Mouse (Mus musculus): ENCODE results near the gene Foxa2. TPM values are rescaled to one million over a fixed set of nuclear protein-coding genes. Genes with fewer than 3 reads are reported as not detected.
A peak's percentile ranks its signal among the peaks of the same experiment; 100 is the strongest.

Foxa2 gene
- polyA plus RNA-seq, 1 experiment from 2014 or later: 3.1 TPM

DNA sequence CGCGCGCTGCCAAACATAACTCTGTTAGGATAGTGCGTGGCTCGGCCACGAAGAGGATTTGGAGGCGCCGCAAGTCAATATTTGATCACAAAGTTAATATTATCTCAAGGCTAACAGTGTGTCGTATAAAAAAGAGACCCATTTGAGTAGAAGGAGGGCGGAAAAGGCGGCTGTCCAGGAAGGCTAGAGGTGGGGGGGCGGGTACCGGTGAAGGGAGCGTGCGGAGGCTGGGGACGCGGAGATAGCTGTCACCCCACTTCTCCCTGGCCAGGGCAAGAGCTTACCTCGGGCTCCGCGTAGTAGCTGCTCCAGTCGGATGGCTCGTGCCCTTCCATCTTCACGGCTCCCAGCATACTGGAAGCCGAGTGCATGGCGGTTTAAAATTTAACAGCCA lies 1.2 kb downstream of the Foxa2 start:
- H3K9me3 ChIP-seq: no peaks in the 10 kb centered on the region
- H3K4me3 ChIP-seq: no peak overlapping the region
- peak overlapping the region; percentile 29; the same call in 1 of the 2 replicates for H3K9ac ChIP-seq
- H3K36me3 ChIP-seq: no peaks in the 10 kb centered on the region
- H3K27ac ChIP-seq: no peak overlapping the region
- H3K4me2 ChIP-seq (replicated peaks): peak overlapping the region; percentile 40
- no peak for ATAC-seq (ENCODE audit: low FRiP score, low read depth)
- WGBS: under 1% methylated on average over 25 of the region's 25 CpGs
- H3K4me1 ChIP-seq: no peaks in the 10 kb centered on the region
- peaks cover 100% of the 10 kb centered on the region for H3K27me3 ChIP-seq (replicated peaks)

DNA sequence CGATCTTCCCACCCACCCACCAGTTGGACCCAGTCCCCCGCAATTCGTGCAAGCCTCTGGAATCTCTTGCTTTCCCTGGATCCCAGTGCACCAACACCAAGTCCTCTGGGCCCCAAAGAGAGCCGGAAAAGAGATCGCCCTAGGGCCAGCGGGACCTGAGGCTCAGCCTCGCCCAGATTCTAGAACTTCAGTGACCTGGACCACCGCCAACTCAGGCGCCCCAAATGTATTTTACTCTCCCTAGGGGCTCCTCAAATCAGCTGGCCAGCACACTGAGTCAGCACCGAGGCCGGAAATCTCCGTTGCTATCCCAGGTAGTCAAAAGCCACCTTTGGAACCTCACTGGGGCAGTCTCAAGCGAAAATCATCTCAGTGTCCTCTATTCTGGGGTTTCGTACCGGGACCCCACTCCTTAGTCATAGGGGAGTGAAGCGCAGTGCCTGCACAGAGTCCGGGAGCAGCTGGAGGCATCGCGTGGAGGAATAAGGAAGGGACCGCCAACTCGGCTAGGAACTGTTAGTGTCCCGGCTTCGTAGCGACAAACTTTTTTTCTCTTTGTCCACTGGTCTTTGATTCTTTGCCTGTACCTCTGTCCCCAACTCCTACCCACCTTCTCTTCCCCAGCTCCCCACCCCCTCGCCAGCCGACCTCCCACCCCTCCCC lies 1.8 kb downstream of the Foxa2 start:
- Histone ChIP-seq H3K36me3 (no peaks in the 10 kb centered on the region), H3K4me1 (no peaks in the 10 kb centered on the region), H3K9me3 (no peaks in the 10 kb centered on the region), H3K4me3 (0 out of 2 replicates have a peak overlapping the region, but pooled peaks have one; percentile 22), H3K27ac (no peak overlapping the region), H3K27me3 (replicated peaks) (peaks cover 99% of the 10 kb centered on the region), H3K4me2 (replicated peaks) (no peak overlapping the region; the same call in 1 of the 2 replicates), H3K9ac (no peak overlapping the region)
- under 1% methylated on average over 26 of the region's 26 CpGs for WGBS
- ATAC-seq (ENCODE audit: low FRiP score, low read depth): no peak

DNA sequence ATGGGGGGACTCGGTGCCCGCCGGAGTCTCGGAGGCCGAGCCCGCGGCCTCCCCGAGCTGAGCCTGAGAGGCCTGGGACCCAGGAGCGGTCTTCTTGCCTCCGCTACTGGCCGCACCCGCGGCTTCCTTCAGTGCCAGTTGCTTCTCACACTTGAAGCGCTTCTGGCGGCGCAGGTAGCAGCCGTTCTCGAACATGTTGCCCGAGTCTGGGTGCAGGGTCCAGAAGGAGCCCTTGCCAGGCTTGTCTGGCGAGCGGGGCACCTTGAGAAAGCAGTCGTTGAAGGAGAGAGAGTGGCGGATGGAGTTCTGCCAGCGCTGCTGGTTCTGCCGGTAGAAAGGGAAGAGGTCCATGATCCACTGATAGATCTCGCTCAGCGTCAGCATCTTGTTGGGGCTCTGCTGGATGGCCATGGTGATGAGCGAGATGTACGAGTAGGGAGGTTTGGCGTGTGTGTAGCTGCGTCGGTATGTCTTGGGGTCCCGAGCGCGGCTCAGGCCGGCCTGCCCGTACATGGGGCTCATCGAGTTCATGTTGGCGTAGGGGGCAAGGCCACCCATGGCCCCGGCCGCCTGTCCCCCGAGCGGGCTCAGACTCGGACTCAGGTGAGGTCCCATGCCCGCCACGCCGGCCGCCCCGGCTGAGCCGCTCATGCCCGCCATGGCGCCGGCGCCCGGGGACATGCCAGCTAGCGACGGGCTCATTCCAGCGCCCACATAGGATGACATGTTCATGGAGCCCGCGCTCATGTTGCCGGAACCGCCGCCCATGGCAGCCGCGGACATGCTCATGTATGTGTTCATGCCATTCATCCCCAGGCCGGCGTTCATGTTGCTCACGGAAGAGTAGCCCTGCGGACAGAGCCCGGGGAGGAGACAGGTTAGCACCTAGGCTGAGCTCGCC lies 2.5 kb downstream of the Foxa2 start:
- H3K27ac ChIP-seq: no peak overlapping the region
- H3K4me1 ChIP-seq: no peaks in the 10 kb centered on the region
- no peaks in the 10 kb centered on the region for H3K9me3 ChIP-seq
- no peak overlapping the region; the same call in none of the 2 replicates for H3K4me2 ChIP-seq (replicated peaks)
- under 1% methylated on average over 71 of the region's 71 CpGs for WGBS
- H3K36me3 ChIP-seq: no peaks in the 10 kb centered on the region
- peak overlapping the region; percentile 22 for H3K4me3 ChIP-seq
- 0 out of 2 replicates have a peak overlapping the region, but pooled peaks have one; percentile 5 for H3K9ac ChIP-seq
- H3K27me3 ChIP-seq (replicated peaks): peaks cover 99% of the 10 kb centered on the region
- no peak for ATAC-seq (ENCODE audit: low FRiP score, low read depth)

DNA sequence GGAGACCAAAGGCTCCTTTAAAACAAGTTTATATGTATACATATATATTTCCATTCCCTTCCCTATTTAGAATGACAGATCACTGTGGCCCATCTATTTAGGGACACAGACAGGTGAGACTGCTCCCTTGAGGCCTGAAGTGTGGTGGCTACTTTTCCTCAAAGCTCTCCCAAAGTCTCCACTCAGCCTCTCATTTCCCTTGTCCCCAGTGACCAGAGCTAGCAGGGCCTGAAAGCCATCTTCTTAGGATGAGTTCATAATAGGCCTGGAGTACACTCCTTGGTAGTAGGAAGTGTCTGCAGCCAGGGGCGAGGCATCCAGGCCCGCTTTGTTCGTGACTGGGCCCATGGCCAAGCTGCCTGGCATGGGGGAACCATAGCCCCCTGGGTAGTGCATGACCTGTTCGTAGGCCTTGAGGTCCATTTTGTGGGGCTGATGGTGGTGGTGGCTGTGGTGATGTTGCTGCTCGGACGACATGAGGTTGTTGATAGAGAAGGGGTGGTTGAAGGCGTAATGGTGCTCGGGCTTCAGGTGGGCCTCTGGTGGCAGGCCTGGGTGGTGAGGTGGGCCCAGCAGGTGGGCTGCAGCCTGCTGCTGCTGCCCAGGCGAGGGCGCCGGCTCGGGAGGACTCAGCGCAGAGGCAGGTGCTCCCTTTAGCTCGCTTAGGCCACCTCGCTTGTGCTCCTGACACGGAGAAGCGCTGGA lies 3.3 kb downstream of the Foxa2 start:
- ATAC-seq (ENCODE audit: low FRiP score, low read depth): no peak
- WGBS: 3% methylated on average over 17 of the region's 17 CpGs
- H3K4me1 ChIP-seq: no peaks in the 10 kb centered on the region
- H3K27ac ChIP-seq: no peak overlapping the region
- no peak overlapping the region for H3K9ac ChIP-seq
- H3K4me2 ChIP-seq (replicated peaks): no peak overlapping the region; the same call in 1 of the 2 replicates
- H3K9me3 ChIP-seq: no peaks in the 10 kb centered on the region
- H3K4me3 ChIP-seq: peak overlapping the region; percentile 15; the same call in 1 of the 2 replicates
- peaks cover 99% of the 10 kb centered on the region for H3K27me3 ChIP-seq (replicated peaks)
- H3K36me3 ChIP-seq: no peaks in the 10 kb centered on the region

DNA sequence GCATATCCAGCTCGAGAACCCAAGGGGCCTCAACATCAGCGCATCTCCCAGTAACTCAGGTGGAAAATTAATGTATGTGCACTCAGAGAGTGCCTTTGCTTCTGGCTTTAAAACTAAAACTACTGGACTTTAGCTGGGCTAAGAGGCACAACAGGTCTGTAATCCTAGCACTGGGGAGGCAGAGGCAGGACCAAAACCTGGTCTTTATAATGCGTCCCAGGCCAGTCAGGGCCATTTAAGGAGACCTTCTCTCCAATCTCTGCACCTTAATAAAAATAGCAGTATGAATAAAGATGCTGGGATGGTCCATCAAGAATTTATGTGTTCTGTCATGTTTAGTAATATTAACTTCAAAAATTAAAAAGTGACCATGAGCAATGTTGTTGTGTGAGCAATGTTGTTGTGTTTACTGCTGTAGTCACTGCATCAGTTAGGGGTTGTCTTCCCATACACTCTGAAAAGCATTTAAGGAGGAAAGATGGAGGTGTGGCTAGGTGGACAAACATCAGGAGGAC lies 4.6 kb downstream of the Foxa2 start:
- H3K36me3 ChIP-seq: no peaks in the 10 kb centered on the region
- H3K4me3 ChIP-seq: no peak overlapping the region
- no peak overlapping the region for H3K4me2 ChIP-seq (replicated peaks)
- ATAC-seq (ENCODE audit: low FRiP score, low read depth): no peak
- no peak overlapping the region for H3K9ac ChIP-seq
- no peaks in the 10 kb centered on the region for H3K4me1 ChIP-seq
- no peaks in the 10 kb centered on the region for H3K9me3 ChIP-seq
- H3K27ac ChIP-seq: no peak overlapping the region
- peaks cover 99% of the 10 kb centered on the region for H3K27me3 ChIP-seq (replicated peaks)
- 4% methylated on average over 3 of the region's 3 CpGs for WGBS

DNA sequence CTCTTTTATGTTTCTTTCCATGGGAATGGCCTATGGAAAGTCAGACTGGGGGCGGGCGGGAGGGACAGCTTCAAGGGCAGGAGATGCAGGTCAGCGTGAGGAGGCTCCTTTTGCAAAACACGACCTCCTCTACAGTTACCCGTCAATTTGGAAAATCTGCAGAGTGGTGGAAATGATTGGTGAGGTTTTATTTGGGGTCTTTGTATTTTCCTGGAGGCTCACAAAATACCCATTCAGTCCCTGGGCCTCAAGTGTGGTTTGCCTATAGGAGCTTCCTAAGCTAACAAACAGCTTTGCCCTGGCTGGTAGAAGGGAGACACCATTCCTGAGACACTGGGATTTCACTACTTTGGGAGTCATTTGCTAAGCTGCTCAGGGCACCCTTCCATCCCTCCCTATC lies 5.4 kb downstream of the Foxa2 start:
- Histone ChIP-seq H3K4me3 (no peak overlapping the region), H3K27me3 (replicated peaks) (peaks cover 99% of the 10 kb centered on the region), H3K4me2 (replicated peaks) (no peak overlapping the region), H3K4me1 (no peaks in the 10 kb centered on the region), H3K27ac (no peak overlapping the region), H3K9me3 (no peaks in the 10 kb centered on the region), H3K36me3 (no peaks in the 10 kb centered on the region), H3K9ac (no peak overlapping the region)
- no peak for ATAC-seq (ENCODE audit: low FRiP score, low read depth)
- WGBS: under 1% methylated on average over 5 of the region's 5 CpGs

DNA sequence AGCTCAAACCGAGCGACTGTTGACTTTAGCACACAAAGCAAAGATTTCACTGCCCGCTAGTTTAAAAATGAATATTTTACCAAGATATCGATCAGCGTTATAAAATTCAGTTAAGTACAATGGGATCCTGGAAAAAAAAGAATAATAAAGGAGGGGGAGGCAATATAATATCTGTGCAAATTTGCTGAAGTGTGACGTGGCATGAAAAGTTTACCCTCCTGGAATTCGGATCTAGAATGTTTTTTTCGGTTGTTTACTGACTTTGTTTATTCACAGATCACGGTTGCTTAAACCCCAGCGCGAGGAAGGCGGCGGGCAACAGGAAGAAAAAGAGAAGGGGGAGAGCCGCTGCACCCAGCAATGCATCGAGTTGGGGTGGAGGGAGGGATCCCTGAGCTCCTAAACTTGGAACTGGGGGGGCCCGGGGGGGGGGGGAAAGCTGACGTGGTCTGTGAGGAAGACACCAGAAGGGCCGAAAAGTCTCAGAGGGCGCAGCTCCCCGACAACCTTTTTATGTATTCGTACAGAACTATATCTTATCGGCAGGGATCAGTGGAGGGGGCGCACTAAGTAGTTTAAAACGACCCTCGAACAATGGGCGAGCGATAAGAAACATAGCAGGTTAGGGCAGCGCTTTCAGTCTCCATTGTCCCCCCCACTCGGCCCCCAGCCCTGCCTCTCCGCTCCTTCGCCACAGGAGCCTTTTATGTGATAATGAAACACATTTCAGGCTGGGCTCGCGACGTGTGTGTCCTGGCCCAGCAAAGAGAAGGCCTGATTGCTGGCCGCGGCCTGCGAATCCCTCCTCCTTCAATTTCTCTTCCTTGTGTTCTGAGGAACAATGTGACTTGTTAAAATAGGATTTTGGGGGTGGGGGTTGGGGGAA lies 6.3 kb downstream of the Foxa2 start:
- H3K4me3 ChIP-seq: no peak overlapping the region
- no peaks in the 10 kb centered on the region for H3K9me3 ChIP-seq
- no peak overlapping the region for H3K27ac ChIP-seq
- no peak overlapping the region for H3K9ac ChIP-seq
- WGBS: 1% methylated on average over 37 of the region's 37 CpGs
- H3K27me3 ChIP-seq (replicated peaks): peaks cover 99% of the 10 kb centered on the region
- 0 out of 2 replicates have a peak, but pooled peaks have one; percentile 31 for ATAC-seq (ENCODE audit: low FRiP score, low read depth)
- no peaks in the 10 kb centered on the region for H3K4me1 ChIP-seq
- H3K4me2 ChIP-seq (replicated peaks): no peak overlapping the region
- H3K36me3 ChIP-seq: no peaks in the 10 kb centered on the region

DNA sequence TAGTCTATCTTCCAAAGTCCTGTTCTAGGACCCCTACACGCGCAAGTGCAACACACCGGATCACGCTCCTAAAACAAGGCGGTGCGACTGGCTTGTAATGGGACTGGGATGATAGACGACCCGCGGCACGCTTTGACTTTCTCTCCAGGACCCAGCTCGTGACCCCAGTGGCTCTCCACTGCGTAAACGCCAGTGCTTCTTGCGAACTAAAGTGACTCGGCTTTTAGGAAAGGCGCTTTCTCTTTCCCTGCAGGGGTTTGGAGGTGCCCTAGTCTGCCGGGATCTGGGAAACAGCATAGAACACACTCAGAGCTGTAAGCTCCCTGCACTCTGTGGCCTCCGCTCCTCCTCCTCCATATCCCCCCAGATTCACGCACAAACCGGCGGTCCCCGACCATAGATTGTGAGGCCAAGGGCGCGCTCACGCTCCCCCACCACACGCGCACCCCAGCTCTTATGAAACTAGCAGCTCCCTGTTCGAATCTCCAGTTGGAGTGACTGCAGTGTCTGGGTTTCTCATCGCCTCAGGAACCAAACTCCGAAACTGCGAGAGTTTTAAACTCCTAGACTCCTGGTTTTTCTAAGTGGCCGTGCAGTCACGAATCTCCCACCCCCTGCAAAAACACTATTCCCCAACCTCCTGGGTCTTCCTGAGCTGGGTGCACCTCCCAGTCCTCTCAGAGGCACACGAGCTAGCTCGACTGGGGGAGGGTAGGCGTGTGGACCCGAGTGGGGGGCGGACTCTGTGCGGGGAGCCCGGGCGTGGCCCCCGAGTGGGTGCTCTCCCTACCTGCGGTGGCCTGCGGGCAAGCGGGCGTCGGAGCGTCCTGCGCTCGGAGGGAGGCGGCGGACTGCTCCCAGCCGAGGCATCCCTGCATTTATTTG lies 7.2 kb downstream of the Foxa2 start:
- Histone ChIP-seq H3K27me3 (replicated peaks) (peaks cover 99% of the 10 kb centered on the region), H3K4me3 (no peak overlapping the region), H3K4me2 (replicated peaks) (no peak overlapping the region), H3K4me1 (no peaks in the 10 kb centered on the region), H3K27ac (no peak overlapping the region), H3K36me3 (no peaks in the 10 kb centered on the region), H3K9me3 (no peaks in the 10 kb centered on the region), H3K9ac (no peak overlapping the region)
- ATAC-seq (ENCODE audit: low FRiP score, low read depth): no peak
- WGBS: under 1% methylated on average over 53 of the region's 53 CpGs

DNA sequence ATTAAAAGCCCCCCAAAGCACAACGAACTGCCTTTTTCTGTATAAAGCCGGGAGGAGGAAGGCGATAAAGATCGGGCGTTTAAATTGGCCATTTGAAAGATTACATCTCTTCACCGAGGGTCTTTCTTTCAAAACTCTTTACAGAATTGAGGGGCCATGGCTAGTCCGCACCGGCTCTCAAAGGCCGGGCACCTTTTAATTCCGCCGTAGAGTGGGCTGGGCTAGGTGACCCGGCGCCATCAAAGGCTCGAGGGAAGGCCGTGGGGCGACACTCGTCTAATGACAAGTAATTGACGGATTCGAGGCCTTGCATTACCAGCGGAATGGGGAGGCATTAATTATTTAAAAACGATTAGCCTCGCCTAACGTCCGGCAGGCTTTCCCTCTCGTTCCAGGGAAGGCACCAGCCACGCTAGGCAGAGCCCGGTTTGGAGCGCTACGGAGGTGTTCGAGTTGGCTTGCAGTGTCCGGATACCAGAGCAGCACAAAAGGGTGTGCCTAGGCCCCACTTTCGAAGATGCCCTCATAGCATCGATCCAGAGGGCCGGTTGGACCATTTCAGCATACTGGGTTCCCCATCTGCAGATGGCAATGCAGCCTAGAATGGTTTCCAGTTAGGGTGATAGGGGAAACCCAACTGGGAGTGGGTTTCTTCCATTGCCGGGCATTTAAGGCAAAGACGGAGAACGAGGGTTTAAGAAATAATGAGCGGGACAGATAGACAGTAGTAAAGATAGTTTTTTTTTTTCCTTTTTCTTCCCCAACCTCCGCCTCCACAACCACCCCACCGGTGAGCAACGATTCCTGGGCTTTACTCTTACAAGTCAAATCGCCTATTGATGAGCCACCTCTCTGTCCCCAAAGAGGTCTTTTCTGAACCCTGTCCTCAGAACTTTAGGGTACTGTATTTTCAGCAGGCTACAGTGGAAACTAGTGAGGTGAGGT lies 8.1 kb downstream of the Foxa2 start:
- Histone ChIP-seq H3K27me3 (replicated peaks) (peaks cover 98% of the 10 kb centered on the region), H3K4me1 (no peaks in the 10 kb centered on the region), H3K4me3 (no peak overlapping the region), H3K9me3 (no peaks in the 10 kb centered on the region), H3K27ac (no peak overlapping the region), H3K4me2 (replicated peaks) (no peak overlapping the region), H3K36me3 (no peaks in the 10 kb centered on the region), H3K9ac (no peak overlapping the region)
- whole genome bisulfite sequencing: under 1% methylated on average over 42 of the region's 42 CpGs
- no peak for ATAC-seq (ENCODE audit: low FRiP score, low read depth)

DNA sequence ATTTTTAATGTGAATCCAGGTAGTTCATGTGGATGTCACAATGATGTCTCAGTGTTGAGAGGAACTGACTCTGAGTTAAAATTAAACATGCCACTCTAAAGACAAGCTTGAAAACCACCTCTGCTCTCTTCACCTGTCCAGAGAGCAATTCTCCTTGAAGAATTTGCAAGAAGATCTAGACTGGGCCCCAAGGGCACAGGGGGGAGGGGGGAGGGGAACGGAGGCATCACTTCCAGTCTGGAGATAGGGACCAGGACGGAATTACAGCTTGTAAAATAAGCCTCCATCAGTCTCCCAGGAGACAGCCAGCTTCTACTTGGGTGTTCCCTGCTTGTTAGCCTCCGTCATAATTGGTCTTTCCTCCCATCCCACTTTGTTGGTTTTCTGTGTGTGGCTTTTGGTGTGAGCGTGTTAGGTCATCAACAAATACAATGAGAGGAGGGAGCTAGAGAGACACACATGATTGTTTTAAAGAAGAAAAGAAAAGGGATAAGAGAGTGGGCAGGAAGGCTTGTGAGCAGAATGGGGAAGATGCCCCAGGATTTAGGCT lies 10.1 kb downstream of the Foxa2 start:
- Histone ChIP-seq H3K9me3 (no peaks in the 10 kb centered on the region), H3K4me1 (no peaks in the 10 kb centered on the region), H3K9ac (no peak overlapping the region), H3K27me3 (replicated peaks) (peaks cover 92% of the 10 kb centered on the region), H3K36me3 (no peaks in the 10 kb centered on the region), H3K4me2 (replicated peaks) (no peak overlapping the region), H3K27ac (no peak overlapping the region), H3K4me3 (no peak overlapping the region)
- under 1% methylated on average over 4 of the region's 4 CpGs for WGBS
- ATAC-seq (ENCODE audit: low FRiP score, low read depth): no peak

Measured in neural tube, embryonic 12.5 days (tissue).